Mouse (Mus musculus) liver, adult 2 months (tissue): ENCODE data around the gene Fosl1. TPM values are rescaled to one million over a fixed set of nuclear protein-coding genes. Genes with fewer than 3 reads are reported as not detected.

Experiments used
- DNase-seq: peaks from one replicate; pipeline ENCODE4 v3.0.0-alpha.2; 2011; ENCODE audit warnings: low read depth, low spot score; ENCODE audit errors: extremely low read depth
- H3K27ac ChIP-seq: fragments of 200-500 bp; replicated peaks from 2 replicates; pipeline ENCODE4 v1.5.1; 2012; ENCODE audit warnings: low read depth, mild to moderate bottlenecking, control low read depth, inconsistent platforms, low read length; ENCODE audit not compliant: insufficient read depth
- H3K27me3 ChIP-seq: fragments of 200-500 bp; 2 replicates; pipeline ENCODE4 v1.6.1; 2012; ENCODE audit warnings: mild to moderate bottlenecking, moderate library complexity, low read length, inconsistent platforms; ENCODE audit not compliant: control insufficient read depth, insufficient read depth
- H3K36me3 ChIP-seq: fragments of 200-500 bp; 2 replicates; pipeline ENCODE4 v1.6.1; 2012; ENCODE audit warnings: low read length, inconsistent platforms; ENCODE audit not compliant: control insufficient read depth, insufficient read depth
- H3K4me1 ChIP-seq: fragments of 200-500 bp; 2 replicates; pipeline ENCODE4 v1.6.1; 2011; ENCODE audit warnings: low read length; ENCODE audit not compliant: control insufficient read depth, insufficient read depth
- H3K4me3 ChIP-seq: fragments of 200-500 bp; 2 replicates; pipeline ENCODE4 v1.5.1; 2011; ENCODE audit warnings: low read depth, mild to moderate bottlenecking, control low read depth, low read length, moderate library complexity; ENCODE audit not compliant: insufficient read depth
- H3K79me2 ChIP-seq: fragments of 200-500 bp; 2 replicates; pipeline ENCODE4 v1.6.1; 2012; ENCODE audit warnings: inconsistent platforms, mild to moderate bottlenecking, low read length, moderate library complexity; ENCODE audit not compliant: control insufficient read depth, insufficient read depth
- H3K9ac ChIP-seq: fragments of 200-500 bp; 2 replicates; pipeline ENCODE4 v1.6.1; 2012; ENCODE audit warnings: low read depth, mild to moderate bottlenecking, control low read depth, inconsistent platforms, low read length
- CTCF ChIP-seq: fragments of 200-500 bp; IDR thresholded peaks from 2 replicates; pipeline ENCODE4 v1.5.1; 2011; ENCODE audit warnings: low read depth, low read length, control low read depth
- POLR2A ChIP-seq: fragments of 200-500 bp; IDR thresholded peaks from 2 replicates; pipeline ENCODE4 v1.6.1; 2011; ENCODE audit warnings: low read length, control low read depth; ENCODE audit not compliant: insufficient read depth; ENCODE audit errors: extremely low read depth
- WGBS: fragments of 180-500 bp; shearing (Covaris S2); methylation state at CpG from one replicate; pipeline ENCODE4 v1.1.7; 2018; 5-methylcytosine and 5-hydroxymethylcytosine counted together
- polyA plus RNA-seq: library from polyadenylated mRNA; depleted of rRNA; stranded (reverse); fragments of >200 nt; gene quantifications from 2 replicates; pipeline ENCODE4 v1.2.3, GENCODE M21; 2012
- total RNA-seq: library from RNA; depleted of rRNA; stranded (reverse); fragments of >200 nt; gene quantifications from 2 replicates; pipeline ENCODE4 v1.2.3, GENCODE M21; 2014

Fosl1 gene
- total and polyA plus RNA-seq, 2 experiments: not detected

DNA sequence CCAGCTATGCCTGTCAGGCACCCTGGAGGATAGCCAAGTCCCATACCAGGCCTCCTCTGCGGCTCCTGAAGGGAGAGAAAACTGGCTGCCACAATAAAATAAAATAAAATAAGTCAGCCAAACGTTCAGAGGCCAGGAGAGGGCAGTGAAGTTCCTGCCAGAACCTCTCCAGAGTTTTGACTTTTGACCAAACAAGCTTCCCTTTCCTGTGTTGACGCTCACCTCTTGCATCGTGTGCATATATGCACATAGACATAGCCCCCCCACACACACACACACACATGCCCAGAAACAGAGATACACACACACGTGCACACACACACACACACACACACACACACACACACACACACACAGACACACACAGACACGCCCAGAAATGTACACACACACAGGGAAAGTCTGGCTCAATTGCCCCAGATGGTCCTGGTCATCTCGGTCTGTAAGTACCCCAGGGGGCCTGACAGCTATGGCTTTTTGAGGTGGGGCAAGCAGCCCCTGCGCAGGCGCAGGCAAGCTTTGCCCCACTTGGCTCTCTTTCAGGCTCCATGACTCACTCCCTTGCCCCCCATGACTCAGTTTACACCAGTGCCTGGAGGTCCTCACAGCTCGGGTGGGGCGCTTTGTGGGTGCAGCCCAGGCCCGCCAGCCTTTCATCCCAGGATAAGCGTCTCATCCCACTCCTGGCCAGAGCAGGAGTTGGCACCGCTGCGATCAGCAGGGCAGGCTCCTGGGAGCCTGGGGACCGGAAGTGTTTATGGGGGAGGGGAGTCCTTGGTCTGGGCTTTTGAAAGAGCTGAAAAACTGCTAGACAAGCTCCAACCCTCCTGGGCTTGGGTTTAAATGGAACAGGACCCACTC, 14.1 kb upstream of the Fosl1 start:
- 1% methylated on average over 16 of the region's 16 CpGs for WGBS
- Histone ChIP-seq H3K27ac (peak overlapping the region; percentile 37), H3K9ac (peak overlapping the region; percentile 47), H3K4me3 (peak overlapping the region; percentile 45), H3K27me3 (no peaks in the 10 kb centered on the region), H3K4me1 (peaks cover 5% of the 10 kb centered on the region; the same call in 1 of the 2 replicates), H3K79me2 (no peaks in the 10 kb centered on the region), H3K36me3 (no peaks in the 10 kb centered on the region)
- DNase-seq: peak; percentile 74
- peak; percentile 47 for TF ChIP-seq CTCF
- no peak for TF ChIP-seq POLR2A

DNA sequence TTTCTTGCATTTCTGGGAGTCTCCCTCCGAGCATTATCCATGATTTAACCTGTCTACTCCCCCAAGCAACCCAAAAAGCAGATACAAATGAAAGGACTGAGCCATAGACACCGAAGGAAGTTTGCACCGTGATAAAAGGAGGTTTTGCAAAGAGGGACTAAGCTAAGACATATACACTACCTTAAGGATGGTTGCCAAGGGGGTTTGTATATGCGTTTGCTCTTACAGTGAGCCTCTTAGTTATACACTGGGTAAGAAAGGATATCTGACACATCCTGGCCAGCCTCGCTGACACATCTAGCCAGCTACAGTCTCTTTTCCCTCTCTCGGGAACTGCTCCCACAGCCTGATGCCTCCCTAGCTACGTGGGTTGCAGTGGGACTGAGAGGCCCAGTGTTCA, 13.4 kb upstream of the Fosl1 start:
- Histone ChIP-seq H3K36me3 (no peaks in the 10 kb centered on the region), H3K4me1 (peaks cover 5% of the 10 kb centered on the region; the same call in 1 of the 2 replicates), H3K79me2 (no peaks in the 10 kb centered on the region), H3K27me3 (no peaks in the 10 kb centered on the region), H3K27ac (no peak overlapping the region), H3K4me3 (no peak overlapping the region), H3K9ac (no peak overlapping the region)
- no peak for DNase-seq
- TF ChIP-seq POLR2A (no peak), CTCF (no peak)
- 67% methylated on average over 7 of the region's 7 CpGs for WGBS

DNA sequence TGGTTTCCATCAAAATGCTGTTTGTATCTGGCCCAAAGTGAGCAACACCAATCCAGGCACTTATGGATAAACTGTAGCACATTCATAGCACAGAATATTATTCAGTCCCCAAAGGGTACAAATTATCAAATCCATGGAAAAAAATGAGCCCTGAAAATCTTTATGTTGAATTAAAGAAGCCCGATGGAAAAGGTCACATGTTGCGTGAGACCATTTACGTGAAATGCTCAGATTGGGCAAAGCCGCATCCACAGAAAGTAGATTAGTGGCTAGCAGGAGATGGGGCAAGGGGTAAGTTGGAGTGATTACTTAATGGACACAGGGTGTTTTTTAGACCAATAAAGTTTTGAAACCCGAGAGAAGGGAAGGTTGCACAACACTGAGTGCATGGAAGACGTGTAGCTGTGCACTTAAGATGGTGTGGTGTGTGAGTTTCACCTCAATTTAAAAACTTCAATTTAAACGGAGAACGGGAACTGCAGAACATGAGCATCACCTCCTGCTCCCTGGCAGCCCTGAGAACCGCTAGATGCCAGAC, 2.9 kb upstream of the Fosl1 start:
- TF ChIP-seq POLR2A: no peak
- no peak for TF ChIP-seq CTCF
- no peak overlapping the region for H3K9ac ChIP-seq
- H3K4me3 ChIP-seq: no peak overlapping the region
- peaks cover 5% of the 10 kb centered on the region for H3K4me1 ChIP-seq
- no peaks in the 10 kb centered on the region for H3K79me2 ChIP-seq
- DNase-seq: no peak
- peaks cover 21% of the 10 kb centered on the region for H3K27me3 ChIP-seq
- no peak overlapping the region for H3K27ac ChIP-seq
- no peaks in the 10 kb centered on the region for H3K36me3 ChIP-seq
- 52% methylated on average over 9 of the region's 9 CpGs for WGBS

DNA sequence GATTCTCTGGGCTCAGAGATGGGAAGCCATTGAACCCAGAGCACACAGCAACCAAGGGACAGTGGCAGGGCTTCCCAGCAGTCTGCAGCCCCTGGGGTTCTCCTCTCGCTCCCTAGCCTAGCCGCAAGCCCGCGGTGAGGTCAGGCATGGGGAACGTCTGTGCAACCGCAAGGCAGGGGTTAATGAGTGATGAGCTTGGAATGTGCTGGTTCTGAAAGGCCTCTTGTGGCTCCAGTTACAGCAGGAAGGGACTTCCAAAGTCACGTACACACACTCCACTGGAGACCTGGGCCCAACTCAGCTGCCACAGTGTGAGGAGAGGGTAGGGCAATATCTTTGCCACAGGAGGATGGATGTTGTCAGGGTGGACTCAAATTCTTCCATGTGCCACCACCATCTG, 2.4 kb upstream of the Fosl1 start:
- Histone ChIP-seq H3K36me3 (no peaks in the 10 kb centered on the region), H3K27me3 (peaks cover 21% of the 10 kb centered on the region), H3K4me3 (no peak overlapping the region), H3K27ac (no peak overlapping the region), H3K4me1 (peaks cover 5% of the 10 kb centered on the region), H3K79me2 (no peaks in the 10 kb centered on the region), H3K9ac (no peak overlapping the region)
- no peak for DNase-seq
- TF ChIP-seq POLR2A (no peak), CTCF (no peak)
- WGBS: 57% methylated on average over 7 of the region's 7 CpGs

DNA sequence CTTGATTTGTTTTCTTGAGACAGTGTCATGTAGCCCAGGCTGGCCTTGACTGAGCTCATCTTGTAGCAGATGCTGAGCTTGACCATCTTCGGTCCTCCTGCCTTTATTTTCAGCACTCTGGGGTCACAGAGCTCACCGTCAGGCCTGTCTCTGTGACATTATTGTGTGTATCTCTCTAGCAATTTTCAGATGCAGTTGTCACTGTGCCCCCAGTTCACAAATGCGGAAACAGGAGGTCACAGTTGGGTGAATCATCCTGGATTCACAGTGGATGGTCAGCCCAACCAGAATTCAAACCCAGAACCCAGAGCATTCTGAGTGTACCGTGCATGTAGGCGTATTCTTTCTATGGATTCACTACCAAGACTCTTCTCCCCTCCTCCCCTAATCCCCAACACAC, 1.6 kb upstream of the Fosl1 start:
- Histone ChIP-seq H3K27ac (no peak overlapping the region), H3K79me2 (no peaks in the 10 kb centered on the region), H3K9ac (no peak overlapping the region), H3K4me1 (peaks cover 5% of the 10 kb centered on the region), H3K36me3 (no peaks in the 10 kb centered on the region), H3K27me3 (peaks cover 16% of the 10 kb centered on the region), H3K4me3 (no peak overlapping the region)
- WGBS: 95% methylated on average over 5 of the region's 5 CpGs
- no peak for DNase-seq
- TF ChIP-seq POLR2A (no peak), CTCF (no peak)
